Mouse (Mus musculus): ENCODE results near the gene Sash1.

Sash1 gene

DNA sequence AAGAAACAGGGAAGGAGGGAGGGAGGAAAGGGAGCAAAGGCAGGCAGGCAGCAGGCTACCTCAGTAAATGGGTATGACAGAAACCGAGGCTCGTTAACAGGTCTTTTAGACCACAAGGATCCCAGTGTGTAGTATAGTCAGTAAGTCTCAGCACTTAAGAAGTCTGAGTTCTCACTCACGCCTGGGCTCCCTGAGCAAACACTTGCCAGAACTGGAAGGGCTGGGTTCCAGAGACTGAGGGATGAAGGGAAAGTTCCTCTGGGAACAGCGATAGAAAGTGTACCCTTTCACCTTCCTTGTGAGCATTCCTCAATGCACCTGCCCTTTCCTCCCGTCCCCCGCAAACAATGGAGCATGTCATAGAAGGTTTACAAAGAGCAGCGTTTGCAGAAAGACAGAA, 16.5 kb upstream of the Sash1 start:
- in situ Hi-C loops (cut with MboI, MseI): no loop called here

DNA sequence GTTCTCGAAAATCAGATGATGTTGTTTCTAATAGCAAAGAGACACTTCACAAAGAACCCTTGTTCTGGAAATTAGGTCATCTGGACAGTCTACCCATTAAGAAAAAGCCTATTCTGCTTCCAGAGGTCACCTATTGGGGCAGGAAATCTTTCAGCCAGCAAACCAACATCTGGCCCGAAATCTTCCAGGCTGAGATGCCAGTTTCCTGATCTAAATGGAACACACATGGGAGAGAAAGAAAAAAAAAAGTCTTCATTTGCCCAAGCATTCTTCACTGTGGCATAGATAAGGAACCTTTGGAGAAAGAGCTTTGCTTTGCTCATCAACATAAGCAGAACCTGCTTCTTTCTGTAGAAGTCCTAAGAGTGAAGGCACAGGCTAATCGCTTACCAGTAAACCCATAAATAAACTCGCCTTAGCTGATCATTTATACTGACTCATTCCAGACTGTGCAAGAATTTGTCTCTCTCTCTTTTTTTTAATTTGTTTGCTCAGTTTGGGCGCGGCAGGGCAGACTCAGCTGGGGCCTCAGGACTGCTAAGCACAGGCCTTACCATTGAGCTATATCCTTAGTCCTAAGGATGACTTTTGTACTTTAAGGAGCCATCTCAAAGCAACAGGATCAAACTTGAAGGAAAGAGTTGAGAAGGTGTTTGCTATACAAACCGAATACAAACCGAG, 13.1 kb upstream of the Sash1 start:
- in situ Hi-C loops (cut with MboI, MseI): no loop called here

DNA sequence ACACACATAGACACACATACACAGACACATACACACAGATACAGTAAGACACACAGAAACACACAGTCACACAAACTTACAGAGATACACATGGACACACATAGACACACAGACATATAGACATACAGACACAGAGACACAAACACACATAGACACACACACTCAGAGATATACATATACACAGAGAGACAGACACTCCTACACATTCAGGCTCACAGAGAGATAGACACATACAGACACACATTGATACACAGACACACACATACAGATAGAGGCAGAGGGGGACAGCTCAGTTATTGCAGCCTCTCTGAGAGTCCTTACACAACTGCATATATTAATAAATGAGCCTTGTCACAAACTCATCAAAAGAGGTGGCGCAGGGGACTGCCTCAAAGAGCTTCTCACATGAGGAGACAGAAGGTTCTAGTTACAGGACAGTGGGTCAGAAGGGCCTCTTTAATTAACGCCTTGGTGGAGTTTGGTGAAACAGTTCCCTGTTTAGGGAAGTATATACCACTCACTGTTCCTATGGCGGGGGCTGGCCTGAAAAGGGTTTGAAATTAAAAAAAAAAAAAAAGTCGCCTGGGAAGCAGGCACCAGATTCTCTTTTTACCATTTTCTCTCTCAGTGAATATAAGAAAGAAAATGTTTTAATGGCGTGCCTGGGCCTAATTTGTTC, 12.4 kb upstream of the Sash1 start:
- in situ Hi-C loops (cut with MboI, MseI): no loop called here

DNA sequence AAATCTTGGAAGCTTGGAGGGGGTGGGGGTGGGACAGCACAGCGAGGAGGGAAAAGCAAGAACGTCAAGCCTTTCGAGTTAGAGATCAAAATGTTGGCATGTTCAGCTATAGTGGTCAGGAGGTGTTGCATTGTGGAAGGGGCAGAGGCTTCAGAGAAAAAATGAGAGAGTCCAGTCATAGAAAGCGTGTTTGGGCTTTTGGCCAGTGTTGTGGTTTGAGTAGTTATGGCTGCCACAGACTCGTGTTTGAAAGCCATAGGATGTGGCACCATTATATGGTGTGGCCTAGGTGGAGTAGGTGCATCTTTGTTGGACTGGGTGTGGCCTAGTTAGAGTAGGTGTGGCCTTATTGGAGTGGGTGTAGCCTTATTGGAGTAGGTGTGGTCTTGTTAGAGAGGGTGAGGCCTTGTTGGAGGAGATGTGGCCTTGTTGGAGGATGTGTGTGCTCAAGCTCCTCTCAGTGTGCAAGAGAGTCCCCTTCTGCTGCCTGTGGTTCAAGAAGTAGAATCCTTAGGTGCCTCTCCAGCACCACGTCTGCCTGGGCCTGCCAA, 9.2 kb upstream of the Sash1 start:
- in situ Hi-C loops (cut with MboI, MseI): no loop called here

DNA sequence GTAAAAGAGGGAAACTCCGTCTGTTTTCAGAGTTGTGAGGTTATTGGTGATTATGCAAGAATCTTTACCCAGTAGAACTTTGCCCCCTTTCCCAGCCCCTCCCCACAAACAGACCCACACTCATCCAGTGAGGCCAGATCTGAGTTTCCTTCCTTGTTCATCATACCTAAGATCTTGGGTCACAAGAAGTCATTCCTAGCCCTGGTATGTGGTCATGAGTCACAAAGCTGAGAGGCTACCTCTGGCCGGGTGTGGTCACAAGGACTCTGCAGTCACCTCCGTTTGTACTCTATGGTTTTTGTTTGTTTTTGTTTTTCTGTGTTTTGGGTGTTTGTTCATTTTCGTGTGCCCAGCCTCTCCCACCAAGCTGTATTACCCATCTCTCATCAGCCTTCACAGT, 4.6 kb upstream of the Sash1 start:
- in situ Hi-C loops (cut with MboI, MseI): no loop called here

DNA sequence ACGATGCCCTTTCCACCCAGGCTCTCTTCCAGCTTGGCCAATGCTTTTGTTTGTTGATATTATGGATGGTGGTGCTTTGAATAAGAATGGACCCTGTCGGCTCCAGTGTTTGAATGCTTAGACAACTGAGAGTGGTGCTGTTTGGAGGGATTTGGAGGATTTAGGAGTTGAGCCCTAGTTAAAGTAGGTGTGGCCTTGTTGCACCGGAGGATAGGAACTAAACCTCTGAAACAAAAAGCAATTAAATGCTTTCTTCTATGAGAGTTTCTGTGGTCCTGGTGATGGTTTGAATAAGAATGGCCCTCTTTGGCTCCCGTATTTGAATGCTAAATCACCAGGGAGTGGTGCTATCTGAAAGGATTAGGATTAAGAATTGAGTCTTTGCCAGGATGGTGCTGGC, 3.5 kb upstream of the Sash1 start:
- in situ Hi-C loops (cut with MboI, MseI): no loop called here

DNA sequence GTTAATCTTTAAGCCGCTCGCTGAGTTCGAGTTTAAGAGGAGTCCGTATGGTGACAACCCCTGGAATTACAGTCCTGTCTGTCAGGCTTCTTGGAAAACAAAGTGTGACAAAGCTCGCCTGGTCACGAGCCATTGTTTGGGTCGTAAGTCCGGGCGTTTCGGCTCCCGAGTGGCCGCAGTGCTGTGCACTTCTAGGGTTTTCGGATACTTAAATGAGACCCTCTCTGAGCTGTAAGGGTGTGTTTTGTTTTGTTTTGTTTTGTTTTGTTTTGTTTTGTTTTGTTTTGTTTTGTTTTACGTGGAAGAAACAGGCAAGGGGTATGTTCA, 621 bp upstream of the Sash1 start:
- in situ Hi-C loops (cut with MboI, MseI): no loop called here

DNA sequence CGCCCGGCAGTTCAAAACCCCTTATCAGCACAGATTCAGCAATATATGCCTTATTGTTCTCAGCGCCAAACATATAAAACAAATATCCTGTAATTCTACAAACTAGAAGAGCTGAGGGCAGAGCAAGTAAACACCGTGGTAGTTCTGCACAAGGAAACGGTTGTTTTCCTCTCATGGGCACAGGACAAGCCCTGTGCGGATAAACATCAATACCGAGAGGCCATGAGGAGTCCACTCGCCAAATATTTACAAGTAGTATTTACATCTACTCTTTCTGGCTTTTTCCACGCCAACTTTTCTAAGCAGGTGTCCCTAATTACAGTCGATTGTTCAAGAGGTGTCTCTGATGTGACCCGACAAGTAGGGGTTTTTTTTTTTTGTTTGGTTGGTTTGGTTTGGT, 669 bp downstream of the Sash1 start:
- in situ Hi-C loops (cut with MboI, MseI): no loop called here

DNA sequence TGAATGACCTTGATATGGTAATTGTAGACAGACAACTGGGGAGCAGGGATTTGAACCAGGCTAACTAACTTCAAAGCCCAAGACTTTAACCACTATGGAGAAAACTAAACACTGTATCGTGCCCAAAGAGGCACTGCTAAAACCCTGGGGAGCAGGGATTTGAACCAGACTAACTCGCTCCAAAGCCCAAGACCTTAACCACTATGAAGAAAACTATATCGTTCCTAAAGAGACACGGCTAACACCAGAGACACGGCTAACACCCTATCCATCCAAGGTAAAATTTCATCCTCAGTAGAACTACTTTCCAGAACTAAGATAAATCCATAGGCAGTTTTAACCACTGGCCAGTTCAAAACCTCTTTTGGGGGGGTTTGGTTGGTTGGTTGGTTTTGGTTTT, 1.3 kb downstream of the Sash1 start:
- in situ Hi-C loops (cut with MboI, MseI): no loop called here

DNA sequence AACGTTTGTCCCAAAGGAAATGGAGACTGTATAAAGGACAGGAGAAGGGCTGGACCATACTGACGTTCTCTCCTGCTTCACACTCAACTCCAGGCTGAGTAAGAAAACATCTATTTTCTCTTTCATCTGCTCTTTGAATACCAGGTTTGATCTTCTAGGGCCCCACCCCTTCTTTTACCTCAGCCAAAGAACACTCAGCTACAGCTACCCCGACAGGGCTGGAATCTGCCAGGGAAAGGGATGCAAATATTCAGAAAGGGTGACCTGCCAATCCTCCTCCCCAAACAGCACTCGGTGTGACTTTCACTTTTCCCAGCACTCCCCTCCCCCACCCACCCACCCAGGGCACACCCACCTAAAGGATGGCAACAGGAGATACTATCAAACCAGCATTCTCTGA, 2.2 kb downstream of the Sash1 start:
- in situ Hi-C loops (cut with MboI, MseI): no loop called here

DNA sequence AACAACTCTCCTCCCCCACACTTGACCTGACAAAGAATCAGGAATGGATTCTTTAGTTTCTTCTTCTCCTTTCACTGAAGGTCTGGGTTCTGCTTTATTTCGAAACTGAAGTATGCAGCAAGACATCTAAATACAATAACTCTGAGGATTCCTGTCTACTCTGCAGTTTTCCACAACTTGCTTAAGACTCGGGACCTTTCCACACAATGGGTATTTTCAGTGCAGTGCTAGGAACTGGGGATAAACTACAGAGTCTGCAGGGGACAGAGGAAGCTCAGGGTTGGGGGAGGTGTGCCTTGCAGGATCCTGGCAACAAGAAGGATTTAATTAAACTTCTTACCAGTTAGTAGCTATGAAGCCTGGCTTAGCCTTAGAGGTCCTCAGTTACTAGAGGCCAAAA, 4.1 kb downstream of the Sash1 start:
- in situ Hi-C loops (cut with MboI, MseI): no loop called here

DNA sequence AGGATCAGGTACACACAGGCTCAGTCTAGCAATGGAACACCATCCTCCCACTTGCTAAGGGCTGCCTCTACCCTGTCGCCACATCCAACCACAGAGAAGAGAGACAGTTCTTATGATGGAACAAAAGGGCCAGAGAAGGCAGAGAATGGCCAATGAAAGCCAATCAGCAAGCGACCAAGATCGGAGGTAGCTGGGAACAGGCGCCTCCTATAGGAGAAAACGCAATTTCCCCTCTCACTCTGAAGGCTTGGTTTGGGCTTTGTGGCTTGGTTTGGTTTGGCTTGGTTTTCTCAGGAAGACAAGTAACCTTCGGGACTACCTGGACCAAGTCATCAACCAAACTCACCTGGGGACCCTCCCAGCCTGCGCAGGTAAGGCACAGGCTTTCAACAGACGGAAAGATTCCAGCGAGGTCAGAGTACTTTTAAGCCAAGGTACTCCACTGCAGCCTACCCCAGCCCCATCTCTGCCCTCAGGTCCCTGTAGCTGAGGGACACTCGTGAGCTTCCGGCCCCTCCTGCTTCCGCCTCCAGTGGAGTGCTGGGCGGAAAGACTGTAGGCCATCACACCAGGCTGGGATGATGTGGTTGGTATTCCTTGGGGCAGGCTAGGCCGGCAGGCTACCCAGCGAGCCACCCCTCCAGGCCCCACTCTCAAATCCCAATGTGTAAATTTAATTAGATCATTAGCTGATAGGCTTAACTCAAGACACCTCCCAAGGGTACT, 4.8 kb downstream of the Sash1 start:
- in situ Hi-C loops (cut with MboI, MseI): no loop called here

DNA sequence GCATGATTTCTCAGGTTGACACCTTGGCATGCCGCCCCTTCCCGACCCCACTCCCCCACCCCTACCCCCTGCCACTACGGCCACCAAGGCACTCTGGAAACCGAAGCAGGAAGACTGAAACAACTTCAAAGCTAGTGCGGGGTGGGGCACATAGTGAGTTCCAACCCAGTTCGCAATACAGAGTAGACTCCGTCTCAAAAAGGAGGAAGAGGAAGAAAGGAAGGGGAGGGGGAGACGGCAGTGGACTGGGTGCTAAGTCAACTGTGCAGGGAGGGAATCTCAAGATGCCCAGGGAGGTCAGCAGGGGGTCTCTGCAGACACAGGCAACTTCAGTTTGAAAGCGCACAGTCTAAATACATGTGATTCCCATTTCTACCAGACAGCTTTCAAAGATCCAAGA, 7.0 kb downstream of the Sash1 start:
- in situ Hi-C loops (cut with MboI, MseI): no loop called here

DNA sequence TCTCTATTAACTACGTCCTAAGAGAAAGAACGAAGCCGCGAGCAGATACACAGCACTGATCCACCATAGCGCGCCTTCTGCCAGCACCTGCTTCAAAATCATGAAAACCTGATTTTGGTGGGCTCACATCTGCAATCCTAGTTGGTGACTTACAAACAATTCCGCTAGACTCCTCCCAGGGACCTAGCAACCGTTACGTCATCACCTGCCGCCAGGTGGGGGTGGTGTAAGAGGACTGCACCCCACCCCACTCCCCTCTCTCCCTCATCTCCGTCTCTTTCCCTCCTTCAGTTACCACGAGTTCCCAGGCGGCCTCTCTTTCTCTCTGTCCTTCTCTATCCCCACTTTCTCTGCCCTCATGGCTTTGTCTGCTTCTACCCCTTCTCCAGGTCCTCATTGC, 7.5 kb downstream of the Sash1 start:
- in situ Hi-C loops (cut with MboI, MseI): no loop called here

DNA sequence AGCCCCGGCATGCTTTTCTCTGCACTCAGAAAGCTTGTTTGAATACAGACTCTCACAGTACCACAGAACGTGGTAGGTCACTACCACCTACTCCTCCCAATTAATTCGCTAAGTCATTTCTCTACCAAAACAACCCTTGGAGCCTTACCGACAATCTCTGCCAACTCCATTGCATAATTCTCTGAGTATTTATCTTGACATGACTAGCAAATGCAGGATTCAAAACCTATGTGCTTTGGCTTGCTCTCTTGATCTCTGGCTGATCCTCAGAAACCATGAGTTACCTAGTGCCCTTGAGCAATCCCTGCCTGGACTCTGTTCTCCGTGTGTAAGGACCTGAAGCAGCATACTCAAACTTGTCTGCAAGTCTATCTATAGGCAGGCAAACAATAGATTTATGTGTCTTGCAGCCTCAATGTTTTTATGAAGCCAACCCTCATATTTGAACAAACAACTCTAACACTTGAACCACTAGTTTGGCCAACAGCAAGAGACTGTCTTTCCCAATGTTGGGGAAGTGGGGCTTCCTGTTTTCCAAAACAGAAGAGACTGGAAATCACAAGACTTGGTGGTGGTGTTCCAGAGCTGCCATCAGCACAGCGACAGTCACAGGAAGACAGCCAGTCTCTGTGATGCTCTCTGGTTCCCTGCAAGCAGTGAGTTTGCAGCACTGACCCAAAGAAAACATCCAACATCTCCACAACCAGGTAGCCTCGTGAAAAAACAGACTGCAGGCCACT, 12.1 kb downstream of the Sash1 start:
- in situ Hi-C loops (cut with MboI, MseI): no loop called here

DNA sequence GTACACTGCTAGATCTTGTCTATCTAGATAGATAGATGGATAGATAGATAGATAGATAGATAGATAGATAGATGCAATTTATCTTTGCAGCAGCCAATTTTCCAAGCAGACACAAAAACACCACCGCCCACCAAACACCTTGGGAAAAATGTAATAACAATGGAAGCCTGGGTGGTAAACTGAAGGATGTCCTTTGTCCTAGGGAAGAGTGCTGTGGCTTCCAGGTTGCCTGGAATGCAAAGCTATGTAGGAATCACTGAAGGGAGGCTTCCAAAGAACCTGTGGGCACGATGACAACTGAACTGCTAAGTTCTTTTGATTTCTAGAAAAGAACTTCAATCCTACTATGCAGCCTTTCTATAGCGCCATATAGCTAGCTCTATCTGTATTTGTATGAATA, 13.1 kb downstream of the Sash1 start:
- in situ Hi-C loops (cut with MboI, MseI): no loop called here

DNA sequence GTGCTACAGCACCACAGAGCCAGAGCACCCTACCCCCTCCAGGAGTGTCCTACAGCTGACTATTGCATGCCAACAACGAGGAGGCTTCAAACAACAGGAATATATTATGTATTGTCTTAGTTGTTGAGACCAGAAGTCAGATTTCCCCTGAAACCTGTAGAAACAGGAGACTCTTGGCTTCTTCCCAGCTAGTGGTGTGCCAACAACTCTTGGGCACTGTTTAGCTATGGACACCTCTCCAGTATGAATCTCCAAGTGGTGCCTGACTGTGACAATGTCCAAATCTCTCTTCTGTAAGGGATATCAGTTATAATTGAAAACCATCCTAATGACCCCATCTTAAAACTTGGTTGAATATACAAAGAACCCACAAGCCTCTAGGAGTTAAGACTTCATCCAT, 13.9 kb downstream of the Sash1 start:
- in situ Hi-C loops (cut with MboI, MseI): no loop called here

DNA sequence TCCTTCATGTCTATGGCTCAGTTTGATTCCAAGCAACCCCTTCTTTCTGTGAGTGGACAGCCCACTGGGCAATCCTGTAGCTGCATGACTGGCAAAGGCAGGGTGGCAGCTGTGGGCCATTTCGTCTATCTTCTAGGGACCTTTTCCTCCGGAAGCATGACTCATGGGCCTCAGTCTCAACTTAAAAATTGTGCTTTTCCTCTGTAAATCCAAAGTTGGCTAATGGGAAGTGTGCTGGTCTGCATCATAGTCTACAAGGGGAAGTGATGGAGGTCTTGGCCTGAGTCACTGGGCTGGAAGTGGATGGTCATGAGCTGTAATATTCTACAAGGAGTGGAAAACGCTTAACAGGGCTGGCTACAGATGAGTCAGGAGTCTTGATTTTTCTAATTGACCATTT, 15.5 kb downstream of the Sash1 start:
- in situ Hi-C loops (cut with MboI, MseI): no loop called here

DNA sequence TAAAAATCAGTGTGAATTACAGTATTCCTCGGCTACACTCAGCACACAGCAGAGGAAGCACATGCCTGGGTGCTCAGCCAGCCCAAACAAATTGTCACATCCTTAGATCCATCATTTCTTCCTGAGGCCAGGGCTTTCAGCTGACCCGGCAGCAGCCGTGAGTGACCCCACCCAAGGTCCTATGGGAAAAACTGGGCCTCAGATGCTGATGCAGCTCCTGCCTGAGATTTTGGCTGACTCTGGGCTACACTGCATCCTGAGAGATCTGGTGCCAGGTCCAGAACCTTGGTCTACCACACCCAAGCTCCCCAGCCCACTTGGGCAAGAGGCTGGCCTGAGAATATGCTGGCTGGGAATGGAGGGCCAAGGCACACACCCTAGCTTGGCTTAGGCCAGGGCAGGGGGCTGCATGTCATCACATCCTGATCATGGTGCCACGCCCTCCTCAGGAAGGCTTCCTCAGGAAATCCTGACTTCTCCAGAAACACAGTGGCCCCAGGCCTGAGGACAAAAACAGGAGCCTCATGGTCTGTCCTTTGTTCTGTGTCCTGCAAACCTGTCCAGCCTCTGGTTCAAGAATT, 19.7 kb downstream of the Sash1 start:
- in situ Hi-C loops (cut with MboI, MseI): no loop called here

DNA sequence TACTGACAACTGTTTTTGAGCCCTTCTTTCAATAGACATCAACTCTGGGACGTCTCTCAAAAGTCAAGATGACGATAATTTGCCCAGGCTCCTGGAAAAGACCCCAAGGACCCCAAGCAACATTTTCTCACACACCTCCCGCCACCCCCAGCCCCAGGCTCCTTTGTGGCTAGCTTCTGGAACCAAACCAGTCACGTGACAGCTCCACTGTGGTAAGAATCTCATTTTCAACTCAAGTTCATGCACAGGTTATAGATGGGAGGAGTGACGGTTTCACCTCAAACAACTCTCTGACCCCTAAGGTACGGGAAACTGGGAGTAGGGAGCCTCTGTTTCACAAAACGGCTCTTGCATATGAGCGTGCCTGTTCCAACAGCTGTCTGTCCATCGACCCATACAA, 25.2 kb downstream of the Sash1 start:
- in situ Hi-C loops (cut with MboI, MseI): no loop called here

DNA sequence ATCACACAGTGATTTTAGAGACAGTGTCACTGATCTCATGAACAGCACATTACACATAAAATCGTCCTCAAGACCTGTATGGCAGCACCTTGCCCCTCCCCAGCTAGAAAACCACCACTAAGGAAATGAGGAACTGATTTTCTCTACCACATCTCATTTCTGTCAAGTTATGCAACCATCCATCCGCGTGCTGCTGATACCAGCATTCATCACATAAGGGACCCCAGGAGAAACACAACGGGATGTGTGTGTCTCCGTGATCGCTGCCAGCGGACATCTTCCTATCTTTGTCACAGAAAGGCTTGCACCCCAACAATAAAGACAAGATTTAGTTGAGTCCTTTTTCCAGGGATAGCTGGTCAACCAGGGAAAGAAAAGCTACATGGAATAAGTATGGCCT, 27.2 kb downstream of the Sash1 start:
- in situ Hi-C loops (cut with MboI, MseI): no loop called here

DNA sequence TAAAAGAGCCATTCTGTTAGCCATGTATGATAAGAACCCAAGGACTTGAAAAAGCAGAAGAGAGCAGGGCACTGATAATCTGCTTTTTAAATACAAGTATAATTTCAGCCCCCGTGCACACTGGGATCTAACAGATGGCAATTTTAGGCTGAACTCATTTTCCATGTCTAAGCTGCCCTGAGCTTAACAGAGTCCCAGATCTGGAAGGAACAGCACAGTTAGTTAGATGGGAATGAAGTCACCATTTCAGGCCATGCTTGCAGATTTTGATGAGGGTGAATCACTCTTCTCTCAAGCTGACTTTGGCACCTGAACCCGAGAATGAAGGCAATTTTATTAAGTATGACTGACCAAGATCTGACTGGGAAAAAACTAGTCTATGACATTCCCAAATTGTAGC, 28.9 kb downstream of the Sash1 start:
- in situ Hi-C loops (cut with MboI, MseI): no loop called here

All from T-helper 1 cell (primary cell).